Mouse (Mus musculus) embryonic facial prominence, embryonic 14.5 days (tissue): ENCODE results near the gene Ramp3. TPM values are rescaled to one million over a fixed set of nuclear protein-coding genes. Genes with fewer than 3 reads are reported as not detected.

Experiments used
- ATAC-seq: fragments of 200-750 bp; cut with Nextera tagmentation; 2 replicates; pipeline ENCODE4 v1.8.0; 2017; ENCODE audit warnings: low read depth, moderate number of reproducible peaks, moderate TSS enrichment
- DNase-seq: peaks from one replicate; pipeline ENCODE4 v3.0.0-alpha.2; 2015; ENCODE audit warnings: low spot score
- H3K27ac ChIP-seq: fragments of 300-500 bp; sonication (generic); replicated peaks from 2 replicates; pipeline ENCODE4 v1.5.1; 2014; ENCODE audit warnings: low read depth, mild to moderate bottlenecking, low read length, moderate library complexity
- H3K27me3 ChIP-seq: fragments of 300-500 bp; sonication (generic); replicated peaks from 2 replicates; pipeline ENCODE4 v1.6.1; 2014; ENCODE audit warnings: low read length; ENCODE audit not compliant: control insufficient read depth, insufficient read depth
- H3K36me3 ChIP-seq: fragments of 300-500 bp; sonication (generic); 2 replicates; pipeline ENCODE4 v1.6.1; 2014; ENCODE audit warnings: low read length, mixed read lengths; ENCODE audit not compliant: control insufficient read depth, insufficient read depth
- H3K4me1 ChIP-seq: fragments of 300-500 bp; sonication (generic); 2 replicates; pipeline ENCODE4 v1.6.1; 2014; ENCODE audit warnings: antibody characterized with exemption, low read length; ENCODE audit not compliant: control insufficient read depth, insufficient read depth
- H3K4me2 ChIP-seq: fragments of 300-500 bp; sonication (generic); 2 replicates; pipeline ENCODE4 v1.6.1; 2014; ENCODE audit warnings: low read depth, mild to moderate bottlenecking, low read length, moderate library complexity, mixed read lengths
- H3K4me3 ChIP-seq: fragments of 300-500 bp; sonication (generic); 2 replicates; pipeline ENCODE4 v1.5.1; 2014; ENCODE audit warnings: low read depth, mild to moderate bottlenecking, low read length
- H3K9ac ChIP-seq: fragments of 300-500 bp; sonication (generic); 2 replicates; pipeline ENCODE4 v1.6.1; 2014; ENCODE audit warnings: low read depth, mild to moderate bottlenecking, low read length, moderate library complexity, mixed read lengths
- H3K9me3 ChIP-seq: fragments of 300-500 bp; sonication (generic); 2 replicates; pipeline ENCODE4 v1.6.1; 2016; ENCODE audit warnings: low read length; ENCODE audit not compliant: control insufficient read depth
- WGBS: fragments of 180-500 bp; shearing (Covaris S2); extraction: QIAGEN DNeasy Blood & Tissue Kit; methylation state at CpG from one replicate; pipeline ENCODE4 v1.1.7; 2014; 5-methylcytosine and 5-hydroxymethylcytosine counted together
- polyA plus RNA-seq: library from polyadenylated mRNA; unstranded; fragments of >200 nt; fragmentation: Nextera tagmentation; extraction: Ambion mirVana; gene quantifications from 2 replicates; pipeline ENCODE4 v1.2.1, GENCODE M21; 2014

Ramp3 gene
- polyA plus RNA-seq, 1 experiment from 2014 or later = 12.2 TPM

GRCm38 (mm10) chr11:6677530-6677929 lies 19.2 kb downstream of the Ramp3 start:
- peak; percentile 58; the same call in 1 of the 2 replicates for ATAC-seq

DNA sequence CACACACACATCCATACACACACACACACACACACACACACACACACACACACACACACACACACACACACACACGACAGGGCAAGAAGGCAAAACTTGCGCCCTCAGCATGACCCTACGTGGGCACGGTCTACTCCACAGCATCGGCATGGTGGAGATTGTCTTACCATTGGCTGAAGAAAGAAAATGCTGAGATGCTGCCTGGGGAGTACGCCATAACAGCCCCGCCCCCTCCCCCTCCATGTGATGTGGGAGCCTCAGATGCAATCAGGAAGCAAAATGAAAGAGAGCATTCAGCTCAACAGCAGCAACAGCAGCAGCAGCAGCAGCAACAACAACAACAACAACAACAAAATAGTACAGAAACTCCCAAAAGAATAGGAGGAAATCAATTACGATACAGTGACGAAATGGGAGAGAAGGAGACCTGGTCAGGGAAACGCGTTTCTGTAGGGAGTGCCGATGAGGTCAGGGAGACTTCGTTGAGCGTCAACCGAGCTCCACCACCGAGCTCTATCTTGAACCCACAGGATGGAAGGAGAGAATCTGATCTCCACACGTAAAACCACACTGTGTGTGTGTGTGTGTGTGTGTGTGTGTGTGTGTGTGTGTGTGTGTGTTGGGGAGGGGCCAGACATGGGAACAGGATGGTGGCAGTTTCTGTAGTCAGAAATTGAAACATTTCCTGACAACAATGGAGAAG lies 21.5 kb downstream of the Ramp3 start:
- Histone ChIP-seq H3K27ac (no peak overlapping the region; the same call in 1 of the 2 replicates), H3K9ac (no peak overlapping the region), H3K4me1 (no peaks in the 10 kb centered on the region), H3K27me3 (no peaks in the 10 kb centered on the region), H3K9me3 (no peaks in the 10 kb centered on the region), H3K36me3 (no peaks in the 10 kb centered on the region), H3K4me2 (peak overlapping the region; percentile 15; the same call in 1 of the 2 replicates), H3K4me3 (no peak overlapping the region)
- WGBS = 64% methylated on average over 17 of the region's 17 CpGs
- ATAC-seq = no peak
- DNase-seq = no peak

More at GRCm38 (mm10) chr11:6677530-6677929, 19.2 kb downstream of the Ramp3 start:
- no peaks in the 10 kb centered on the region for H3K36me3 ChIP-seq
- H3K4me3 ChIP-seq = no peak overlapping the region
- 18% methylated on average over 7 of the region's 7 CpGs for WGBS
- no peak overlapping the region for H3K4me2 ChIP-seq
- H3K27me3 ChIP-seq = no peaks in the 10 kb centered on the region
- H3K27ac ChIP-seq = no peak overlapping the region
- no peaks in the 10 kb centered on the region for H3K9me3 ChIP-seq
- DNase-seq = no peak
- H3K4me1 ChIP-seq = no peaks in the 10 kb centered on the region
- no peak overlapping the region for H3K9ac ChIP-seq

GRCm38 (mm10) chr11:6680397-6680818 lies 22.1 kb downstream of the Ramp3 start:
- Histone ChIP-seq H3K4me1 (no peaks in the 10 kb centered on the region), H3K9ac (0 out of 2 replicates have a peak overlapping the region, but pooled peaks have one; percentile 14), H3K36me3 (no peaks in the 10 kb centered on the region), H3K9me3 (no peaks in the 10 kb centered on the region), H3K4me3 (no peak overlapping the region), H3K27ac (no peak overlapping the region; the same call in 1 of the 2 replicates), H3K27me3 (no peaks in the 10 kb centered on the region), H3K4me2 (peak overlapping the region; percentile 15; the same call in 1 of the 2 replicates)
- DNase-seq (peak; percentile 59), ATAC-seq (no peak)
- WGBS = 32% methylated on average over 10 of the region's 10 CpGs

DNA sequence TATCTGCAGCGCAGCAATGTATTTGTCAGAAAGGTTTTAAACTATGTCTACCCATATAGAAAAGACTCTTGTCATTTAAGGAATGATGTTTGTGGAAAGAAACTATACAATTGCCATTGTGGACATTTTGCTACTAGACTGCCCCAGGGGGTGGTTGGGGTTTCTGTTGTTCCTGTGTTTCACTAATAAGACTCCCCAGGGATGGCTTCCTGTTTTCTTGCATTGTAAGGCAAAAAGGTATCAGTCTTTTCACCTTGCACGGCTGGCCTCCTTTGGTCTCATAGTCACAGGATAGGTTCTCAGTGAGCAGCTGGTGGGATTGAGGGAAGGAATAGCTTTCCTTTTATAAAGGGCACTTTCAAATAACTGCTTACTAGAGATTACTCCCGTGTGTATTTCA lies 26.4 kb downstream of the Ramp3 start:
- DNase-seq (peak; percentile 14), ATAC-seq (no peak)
- 58% methylated on average over 3 of the region's 3 CpGs for WGBS
- Histone ChIP-seq H3K4me3 (no peak overlapping the region), H3K9me3 (0 out of 2 replicates have a peak, but pooled peaks cover 3% of the 10 kb centered on the region), H3K27me3 (no peaks in the 10 kb centered on the region), H3K9ac (no peak overlapping the region), H3K27ac (no peak overlapping the region), H3K4me1 (no peaks in the 10 kb centered on the region), H3K4me2 (no peak overlapping the region), H3K36me3 (no peaks in the 10 kb centered on the region)

DNA sequence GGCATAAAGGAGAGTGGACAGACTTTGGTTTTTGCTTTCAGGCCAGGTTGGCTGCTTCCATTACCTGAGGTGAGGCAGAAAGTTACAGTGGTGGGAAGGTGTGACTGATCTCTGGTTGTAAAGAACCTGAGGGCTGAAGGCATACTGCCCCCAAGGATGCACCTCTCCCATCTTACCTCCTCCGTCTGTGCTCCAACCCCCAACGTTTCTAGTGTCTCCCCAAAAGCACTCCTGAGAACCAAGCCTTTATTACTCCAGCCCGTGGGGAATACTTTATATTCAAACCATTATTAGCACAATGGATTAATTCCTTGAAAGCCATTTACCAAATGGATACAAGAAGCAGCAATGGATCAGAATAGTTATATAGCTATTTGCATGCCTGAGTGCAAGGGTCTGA lies 30.6 kb downstream of the Ramp3 start:
- Histone ChIP-seq H3K4me3 (no peak overlapping the region), H3K36me3 (no peaks in the 10 kb centered on the region), H3K4me2 (no peak overlapping the region), H3K9ac (no peak overlapping the region), H3K9me3 (0 out of 2 replicates have a peak, but pooled peaks cover 3% of the 10 kb centered on the region), H3K4me1 (no peaks in the 10 kb centered on the region), H3K27me3 (no peaks in the 10 kb centered on the region), H3K27ac (no peak overlapping the region)
- no peak for DNase-seq
- 64% methylated on average over 3 of the region's 3 CpGs for WGBS
- ATAC-seq = no peak

GRCm38 (mm10) chr11:6692341-6692740 lies 34.0 kb downstream of the Ramp3 start:
- Histone ChIP-seq H3K9me3 (0 out of 2 replicates have a peak, but pooled peaks cover 1% of the 10 kb centered on the region), H3K27ac (no peak overlapping the region), H3K27me3 (no peaks in the 10 kb centered on the region), H3K4me1 (no peaks in the 10 kb centered on the region), H3K4me2 (no peak overlapping the region), H3K4me3 (no peak overlapping the region), H3K9ac (no peak overlapping the region; the same call in 1 of the 2 replicates), H3K36me3 (no peaks in the 10 kb centered on the region)
- DNase-seq (no peak), ATAC-seq (no peak)
- 65% methylated on average over 6 of the region's 6 CpGs for WGBS

DNA sequence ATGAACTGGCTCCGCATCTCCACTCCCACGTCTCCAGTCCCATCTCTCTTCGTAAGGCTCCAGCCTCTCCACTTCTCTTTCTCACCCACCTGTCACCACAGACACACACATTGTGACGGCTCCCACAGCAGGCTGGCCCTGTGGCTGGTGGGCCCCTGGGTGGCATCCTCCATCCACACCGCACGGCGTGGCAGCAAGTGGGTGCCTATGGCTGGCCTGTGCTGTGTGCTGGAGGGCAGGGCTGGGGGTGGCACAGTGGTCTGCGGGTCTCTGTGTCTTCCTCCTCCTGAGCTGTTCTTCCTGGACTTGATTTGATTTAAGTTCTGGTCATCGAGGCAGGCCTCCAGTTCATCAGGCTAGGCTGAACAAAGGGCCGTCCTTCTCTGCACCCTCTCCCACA lies 35.8 kb downstream of the Ramp3 start:
- Histone ChIP-seq H3K36me3 (no peaks in the 10 kb centered on the region), H3K27me3 (no peaks in the 10 kb centered on the region), H3K27ac (no peak overlapping the region), H3K4me3 (no peak overlapping the region), H3K4me1 (no peaks in the 10 kb centered on the region), H3K9ac (no peak overlapping the region), H3K4me2 (no peak overlapping the region), H3K9me3 (no peaks in the 10 kb centered on the region)
- 89% methylated on average over 10 of the region's 10 CpGs for WGBS
- no peak for ATAC-seq
- no peak for DNase-seq

DNA sequence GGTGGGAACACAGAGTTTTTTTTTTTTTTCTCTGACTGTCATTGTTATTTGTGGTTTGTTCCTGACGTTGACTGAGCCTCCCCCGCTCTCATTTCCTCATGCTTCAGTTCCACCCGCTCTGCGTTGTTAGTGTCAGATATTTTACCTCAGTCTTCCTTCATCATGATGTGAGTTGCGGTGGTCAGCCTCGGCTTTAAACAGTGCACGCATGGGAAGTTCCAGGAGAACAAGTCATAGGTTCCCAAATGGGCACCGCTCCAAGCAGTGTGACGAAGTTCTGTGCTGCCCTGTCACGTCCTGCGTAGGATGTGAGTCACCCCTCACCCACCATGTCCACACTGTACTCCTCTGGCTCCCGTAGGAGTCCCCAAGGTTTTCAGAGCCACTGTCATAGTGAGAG lies 36.9 kb downstream of the Ramp3 start:
- ATAC-seq (no peak), DNase-seq (peak; percentile 29)
- no peak overlapping the region for H3K9ac ChIP-seq
- no peak overlapping the region for H3K4me3 ChIP-seq
- H3K4me1 ChIP-seq = no peaks in the 10 kb centered on the region
- no peaks in the 10 kb centered on the region for H3K9me3 ChIP-seq
- no peaks in the 10 kb centered on the region for H3K36me3 ChIP-seq
- H3K4me2 ChIP-seq = no peak overlapping the region
- no peaks in the 10 kb centered on the region for H3K27me3 ChIP-seq
- WGBS = 72% methylated on average over 12 of the region's 12 CpGs
- H3K27ac ChIP-seq = no peak overlapping the region

DNA sequence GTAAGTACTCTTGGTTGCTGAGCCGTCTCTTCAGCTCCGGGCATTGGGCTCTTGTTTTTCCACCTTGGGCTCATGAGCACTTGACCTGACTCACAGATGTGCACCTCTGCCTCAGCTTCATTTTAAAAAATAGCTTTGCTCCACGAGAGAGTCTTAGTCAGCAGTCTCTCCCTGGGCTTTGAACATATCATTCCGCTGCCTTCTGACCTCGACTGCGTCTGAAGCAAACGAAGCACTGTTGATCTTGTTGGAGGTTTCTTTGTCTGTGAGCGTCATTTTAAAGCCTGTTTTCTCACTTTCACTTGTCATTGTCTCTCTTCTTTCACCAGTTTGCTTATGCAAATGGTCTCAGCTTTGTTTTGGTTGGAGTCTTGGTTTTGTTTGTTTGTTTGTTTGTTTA lies 38.2 kb downstream of the Ramp3 start:
- 78% methylated on average over 8 of the region's 8 CpGs for WGBS
- Histone ChIP-seq H3K36me3 (no peaks in the 10 kb centered on the region), H3K27me3 (no peaks in the 10 kb centered on the region), H3K9me3 (no peaks in the 10 kb centered on the region), H3K4me2 (no peak overlapping the region), H3K9ac (no peak overlapping the region), H3K4me1 (no peaks in the 10 kb centered on the region), H3K27ac (no peak overlapping the region), H3K4me3 (no peak overlapping the region)
- ATAC-seq (no peak), DNase-seq (no peak)
